Mouse (Mus musculus) retina, postnatal 7 days (tissue): ENCODE measurements at regions not wholly inside any gene's neighbourhood (a gene's known extent, or its start where the extent isn't known, plus 50 kb on each side); places are given as distances from the start of the nearest gene placed in this dataset.
"Not testable (repeated sequence)": the region's sequence is repeated elsewhere in the genome, so short reads cannot be mapped to it uniquely, and the experiment has no call there.

Experiments used
- DNase-seq: peaks from one replicate; pipeline ENCODE4 v3.0.0-alpha.2; 2012; ENCODE audit warnings: low read depth, low spot score

DNA sequence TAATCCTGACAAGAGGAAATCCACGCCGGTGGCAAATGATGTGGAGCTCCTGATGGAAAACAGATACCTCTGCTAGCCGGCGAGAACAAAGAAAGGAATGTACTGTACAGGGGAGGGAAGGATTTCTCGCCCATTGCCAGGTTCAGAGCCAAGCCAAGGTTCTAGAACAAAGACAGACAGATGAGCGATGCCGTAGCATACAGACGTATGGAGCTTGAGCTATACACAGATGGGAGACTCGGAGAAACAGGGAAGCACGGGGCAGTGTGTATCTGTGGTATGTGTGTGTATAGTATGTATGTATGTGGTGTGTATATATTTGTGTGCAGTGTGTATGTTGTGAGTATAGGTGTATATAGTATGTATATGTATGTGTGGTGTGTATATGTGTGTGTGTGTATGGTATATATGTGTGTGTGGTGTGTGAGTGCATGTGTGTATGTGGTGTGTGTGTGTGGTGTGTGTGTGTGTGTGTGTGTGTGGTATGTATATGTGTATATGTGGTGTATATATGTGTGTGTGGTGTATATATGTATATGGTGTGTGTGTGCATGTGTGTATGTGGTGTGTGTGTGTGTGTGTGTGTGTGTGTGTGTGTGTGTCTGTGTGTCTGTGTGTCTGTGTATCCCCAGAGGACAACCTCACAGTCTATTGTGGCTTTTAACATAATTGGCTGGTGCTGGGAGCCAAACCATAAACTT lies 140.6 kb downstream of the Cand1 start:
- no peak for DNase-seq

DNA sequence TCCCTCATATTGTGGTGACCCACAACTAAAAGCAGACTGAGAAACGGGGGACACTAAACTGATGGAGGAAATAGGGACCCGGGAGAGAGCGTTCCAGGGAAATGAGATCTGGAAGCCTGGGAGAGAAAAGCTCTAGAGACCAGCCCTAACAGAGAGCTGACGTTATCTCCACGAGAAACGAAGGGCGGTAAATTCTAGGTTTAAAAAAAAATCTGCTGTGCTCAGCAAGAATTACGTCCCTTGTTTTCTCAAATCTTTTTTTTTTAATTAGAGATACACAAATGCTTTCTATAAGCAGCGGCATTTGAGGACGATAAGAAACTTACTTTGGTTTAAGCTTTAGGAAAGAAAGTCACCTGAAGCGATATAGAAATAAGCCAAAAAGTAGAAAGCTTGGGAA lies 145.7 kb downstream of the Cand1 start:
- DNase-seq: no peak

DNA sequence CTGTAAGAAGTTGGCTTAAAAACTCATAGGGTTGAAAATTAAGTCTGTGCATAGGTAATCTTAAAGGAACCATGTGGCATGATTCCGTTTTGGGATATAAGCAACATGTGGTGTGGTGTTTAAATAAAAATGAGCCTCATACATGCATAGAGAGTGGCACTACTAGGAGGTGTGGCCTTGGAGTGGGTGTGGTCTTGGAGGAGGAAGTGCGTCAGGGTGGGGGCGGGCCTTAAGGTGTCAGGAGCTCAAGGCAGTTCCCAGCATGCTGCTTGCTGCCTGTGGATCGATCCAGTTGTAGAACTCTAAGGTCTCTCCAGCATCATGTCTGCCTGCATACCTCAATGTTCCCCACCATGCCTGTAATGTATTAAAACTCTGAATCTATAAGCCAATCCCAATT lies 152.0 kb downstream of the Cand1 start:
- no peak for DNase-seq

DNA sequence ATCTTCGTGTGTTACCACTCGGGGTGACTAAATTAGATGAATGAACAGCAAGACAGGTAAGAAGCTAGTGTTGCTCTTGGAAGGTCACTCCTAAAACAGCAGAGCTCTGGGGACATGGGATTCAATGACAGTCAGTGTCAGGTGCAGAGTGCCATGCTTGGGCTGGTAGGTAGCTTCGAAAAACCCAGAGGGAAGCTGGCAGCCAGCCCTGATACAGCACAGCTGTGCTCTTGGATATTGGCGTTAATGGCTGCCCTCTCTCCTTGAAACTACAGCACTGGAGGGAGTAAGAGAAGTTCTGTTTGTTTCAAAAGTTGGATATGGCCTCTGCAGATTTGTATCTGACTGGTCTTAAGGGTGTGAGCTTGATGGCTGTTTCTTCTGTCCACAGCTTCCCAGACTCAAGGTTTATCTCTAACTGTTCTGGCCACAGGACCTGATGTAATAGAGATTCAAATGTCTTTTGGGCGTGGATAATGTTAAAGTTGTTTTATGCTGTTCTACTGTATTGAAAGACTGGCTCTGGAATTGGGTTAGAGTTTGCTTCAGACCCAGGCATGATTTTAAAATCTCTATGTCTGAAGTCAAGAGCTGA lies 152.7 kb downstream of the Cand1 start:
- no peak for DNase-seq

DNA sequence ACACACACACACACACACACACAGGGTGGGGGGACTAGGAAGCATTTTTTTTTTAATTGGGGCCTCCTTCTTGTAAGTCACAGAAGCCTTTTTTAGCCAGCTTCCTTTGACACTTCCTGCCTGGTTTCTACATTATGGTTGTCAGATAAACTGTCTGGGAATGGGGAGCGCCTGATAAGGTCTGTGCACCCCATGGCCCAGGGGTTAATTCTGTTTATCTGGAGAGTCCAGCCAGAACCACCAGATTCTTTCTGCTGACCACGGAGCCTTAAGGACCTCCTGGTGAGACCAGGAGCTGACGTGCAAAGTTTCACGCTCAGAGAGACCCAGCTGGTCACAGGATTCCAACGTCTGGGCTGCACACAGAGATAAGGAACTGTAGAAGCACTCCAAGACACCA lies 153.4 kb downstream of the Cand1 start:
- no peak for DNase-seq

DNA sequence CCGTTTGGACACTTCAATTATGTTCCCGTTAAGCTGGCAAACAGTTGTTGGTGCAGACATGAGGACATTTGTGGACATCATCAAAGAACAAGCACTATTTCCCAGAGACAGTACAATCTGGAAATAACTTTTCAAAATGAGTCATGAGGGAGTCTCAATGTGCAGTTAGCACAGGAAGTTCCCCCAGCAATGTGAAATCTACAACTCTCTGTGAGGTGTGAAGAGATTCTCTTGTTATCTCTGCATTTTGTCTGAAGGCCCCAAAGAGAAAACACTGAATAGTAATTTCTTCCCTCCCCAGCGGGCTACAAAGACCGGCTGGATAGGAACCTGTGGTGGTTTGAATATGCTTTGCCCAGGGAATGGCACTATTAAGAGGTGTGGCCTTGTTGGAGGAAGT lies 156.4 kb downstream of the Cand1 start:
- DNase-seq: no peak

DNA sequence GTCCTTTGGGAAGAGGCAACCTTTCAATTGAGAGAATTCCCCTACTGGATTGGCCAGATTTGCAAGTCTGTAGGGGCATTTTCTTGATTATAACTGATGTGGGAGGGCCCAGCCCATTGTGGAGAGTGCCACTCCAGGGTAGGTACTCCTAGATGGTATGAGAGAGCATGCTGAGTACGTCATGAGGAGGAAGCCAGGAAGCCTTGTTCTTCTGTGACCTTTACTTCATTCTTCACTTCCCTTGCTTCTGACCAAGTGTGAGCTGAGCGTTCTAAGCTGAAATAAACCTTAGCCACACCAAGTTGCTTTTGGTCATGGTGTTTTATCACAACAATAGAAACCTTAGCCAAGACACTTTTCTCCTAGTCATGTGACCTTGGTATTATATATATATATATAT lies 157.0 kb downstream of the Cand1 start:
- no peak for DNase-seq

DNA sequence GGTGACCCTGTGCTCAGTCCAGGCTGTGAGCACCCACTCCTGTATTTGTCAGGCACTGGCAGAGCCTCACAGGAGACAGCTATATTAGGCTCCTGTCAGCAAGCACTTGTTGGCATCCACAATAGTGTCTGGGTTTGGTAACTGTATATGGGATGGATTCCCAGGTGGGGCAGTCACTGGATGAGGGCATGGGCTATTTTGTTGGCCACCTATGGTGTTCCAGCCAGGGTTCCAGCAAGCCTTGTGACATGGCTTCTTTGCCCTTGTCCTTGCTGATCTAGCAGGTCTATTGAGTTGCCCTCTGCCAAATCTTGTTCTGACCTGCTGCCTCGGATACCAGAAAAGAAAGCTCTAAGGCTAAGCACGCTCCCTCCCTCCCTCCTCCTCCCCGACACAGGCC lies 158.1 kb downstream of the Cand1 start:
- not testable (repeated sequence) for DNase-seq

DNA sequence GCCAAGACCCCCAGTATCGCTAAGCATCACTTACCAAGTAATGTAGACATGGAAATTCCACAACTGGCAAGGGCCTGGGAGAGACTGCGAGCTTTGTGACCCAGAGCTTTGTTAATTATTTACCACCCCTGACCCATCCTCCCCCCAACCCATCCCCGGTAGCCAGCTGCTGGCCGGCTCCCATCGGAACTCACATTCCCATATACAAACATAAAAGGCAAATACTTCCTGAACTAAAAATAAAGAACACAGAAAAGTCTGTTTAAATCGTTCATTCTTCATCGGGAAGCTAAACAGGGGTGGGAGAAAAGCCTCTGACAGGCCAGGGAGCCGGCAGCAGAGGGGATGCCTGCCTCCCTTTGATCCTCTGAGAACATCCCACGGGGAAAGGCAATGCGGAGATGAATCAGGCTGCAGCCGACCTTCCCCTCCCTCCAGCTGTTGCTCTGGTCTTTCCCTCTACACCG lies 163.7 kb downstream of the Cand1 start:
- no peak for DNase-seq

DNA sequence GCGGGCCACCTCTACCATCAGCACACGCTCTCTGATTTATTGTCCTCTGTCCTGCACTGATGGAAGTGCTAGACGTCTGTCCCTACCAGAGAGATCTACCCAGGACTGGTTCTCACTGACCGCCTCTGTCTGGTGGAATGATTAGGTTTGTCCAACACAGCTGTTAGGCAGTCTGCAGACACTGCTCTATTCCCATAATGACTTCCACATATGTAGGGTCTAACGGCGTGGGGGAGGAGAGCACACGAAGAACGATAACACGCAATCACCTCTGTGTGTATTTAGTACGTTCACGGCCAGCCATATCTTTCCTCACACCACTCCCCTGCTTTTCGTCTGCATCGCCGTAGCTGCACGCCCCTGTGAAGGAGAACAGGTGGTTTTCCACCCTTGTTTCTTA lies 165.0 kb downstream of the Cand1 start:
- no peak for DNase-seq

DNA sequence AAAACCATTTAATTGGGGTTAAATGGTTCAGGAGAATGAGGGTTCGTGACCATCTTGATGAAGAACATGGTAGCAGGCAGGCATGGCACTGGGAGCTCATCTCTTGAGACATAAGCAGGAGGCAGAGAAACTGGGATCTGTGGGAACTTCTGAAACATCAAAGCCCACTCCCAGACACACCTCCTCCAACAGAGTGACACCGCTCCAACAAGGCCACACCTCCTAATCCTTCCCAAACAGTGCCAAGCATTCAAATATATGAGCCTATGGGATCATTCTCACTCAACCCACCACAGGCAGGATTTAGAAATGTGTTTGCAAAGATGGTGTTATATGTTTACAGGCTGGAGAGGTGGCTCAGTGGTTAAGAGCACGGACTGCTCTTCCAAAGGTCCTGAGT lies 165.9 kb downstream of the Cand1 start:
- DNase-seq: no peak

DNA sequence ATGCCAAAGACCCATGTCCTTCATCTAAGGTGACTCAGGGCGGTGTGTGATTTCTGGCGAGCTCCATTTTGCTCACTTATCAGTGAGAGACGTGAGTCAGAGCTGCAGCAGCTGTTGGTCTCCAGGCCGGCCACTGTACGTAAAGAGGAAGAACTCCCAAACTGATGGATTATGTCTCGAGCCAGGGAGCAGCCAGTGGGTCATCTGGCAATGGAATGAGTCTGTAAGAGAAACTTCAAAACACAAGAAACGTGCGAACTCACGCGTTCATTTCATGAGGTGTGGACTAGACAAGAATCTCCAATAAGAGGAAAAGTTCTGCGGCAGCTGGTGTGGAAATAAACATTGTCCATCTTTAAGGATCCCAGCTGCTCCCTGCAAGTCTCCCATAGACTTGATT lies 170.4 kb downstream of the Cand1 start:
- DNase-seq: no peak

DNA sequence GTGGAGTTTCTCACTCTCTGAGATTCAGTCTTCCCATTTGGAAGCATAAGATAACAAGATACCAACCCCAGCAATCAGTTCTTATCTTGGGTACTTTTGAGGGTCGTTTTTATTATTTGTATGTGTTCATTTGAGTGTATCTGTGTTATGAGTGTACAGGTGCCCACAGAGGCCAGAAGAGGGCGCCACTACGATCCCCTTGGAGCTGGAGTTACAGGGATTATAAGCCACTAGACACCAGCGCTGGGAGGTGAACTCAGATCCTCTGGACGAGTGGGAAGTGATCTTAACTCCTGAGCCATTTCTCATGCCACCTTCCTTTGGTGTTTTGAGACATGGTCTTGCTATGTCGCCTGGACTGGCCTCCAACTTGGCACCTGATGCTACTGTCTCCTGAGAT lies 172.0 kb downstream of the Cand1 start:
- no peak for DNase-seq

DNA sequence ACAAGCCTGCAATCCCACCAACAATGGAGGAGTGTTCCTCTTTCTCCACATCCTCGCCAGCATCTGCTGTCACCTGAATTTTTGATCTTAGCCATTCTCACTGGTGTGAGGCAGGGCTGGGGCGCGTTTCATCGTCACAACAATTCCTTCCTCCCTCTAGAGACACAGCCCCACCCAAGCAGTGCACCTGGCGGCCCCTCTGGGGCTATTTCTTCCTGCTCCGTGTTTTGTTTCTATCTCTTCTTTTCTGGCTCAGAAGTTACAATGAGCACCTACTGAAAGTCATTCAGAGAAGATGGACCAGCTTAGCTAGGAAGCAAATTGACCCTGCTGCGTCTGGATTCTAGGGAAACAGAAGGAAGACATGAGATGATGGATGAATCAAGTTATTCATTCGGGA lies 172.5 kb downstream of the Cand1 start:
- no peak for DNase-seq

DNA sequence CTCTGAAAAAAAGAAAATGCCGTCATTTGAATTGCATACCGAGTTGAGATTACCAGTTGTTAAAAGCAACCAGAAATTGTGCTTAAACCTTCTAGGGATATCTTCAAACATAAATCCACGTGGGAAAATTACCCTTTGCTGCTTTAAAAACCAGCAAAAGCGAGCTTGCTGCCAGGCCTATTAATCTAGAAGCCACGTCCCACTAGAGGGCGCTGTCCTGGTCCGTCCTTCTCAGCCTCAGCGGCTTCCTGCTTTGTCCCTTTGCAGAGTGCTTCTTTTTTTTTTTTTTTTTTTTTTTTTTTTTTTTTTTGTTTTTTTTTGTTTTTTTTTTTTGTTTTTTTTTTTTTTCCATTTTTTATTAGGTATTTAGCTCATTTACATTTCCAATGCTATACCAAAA lies 173.9 kb downstream of the Cand1 start:
- peak; percentile 86 for DNase-seq

DNA sequence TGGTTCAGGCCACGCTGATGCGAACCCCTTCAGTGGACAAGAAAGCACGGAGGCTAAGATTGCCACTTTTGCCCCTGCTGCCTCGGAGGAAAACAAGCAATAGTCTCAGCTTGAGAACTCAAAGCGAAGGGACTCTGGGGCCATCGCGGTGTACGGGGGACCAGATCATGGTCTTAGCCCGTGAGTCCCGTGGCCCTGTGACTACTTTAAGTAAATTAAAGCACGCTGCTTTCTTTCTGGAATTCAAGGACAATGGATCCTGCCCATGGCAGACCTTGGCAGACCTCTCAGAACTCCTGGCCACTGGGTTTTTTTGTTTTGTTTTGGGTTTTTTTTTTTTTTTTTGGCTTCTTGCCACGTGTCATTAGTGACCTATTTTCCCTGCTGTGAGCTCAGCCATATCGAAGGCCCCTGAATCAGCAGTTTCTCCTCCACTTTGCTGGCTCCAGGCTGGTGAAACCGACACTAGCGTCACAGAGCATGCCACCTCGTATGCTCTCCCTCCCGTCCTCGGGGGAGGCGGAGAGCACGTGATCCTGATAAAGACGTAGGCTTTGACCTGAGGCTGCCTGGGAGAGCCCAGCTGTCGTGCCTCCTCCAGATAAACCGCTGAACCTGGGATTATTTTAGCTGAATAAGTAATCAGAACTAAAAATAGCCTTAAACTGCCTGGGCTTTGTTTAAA lies 174.6 kb downstream of the Cand1 start:
- peak; percentile 88 for DNase-seq

DNA sequence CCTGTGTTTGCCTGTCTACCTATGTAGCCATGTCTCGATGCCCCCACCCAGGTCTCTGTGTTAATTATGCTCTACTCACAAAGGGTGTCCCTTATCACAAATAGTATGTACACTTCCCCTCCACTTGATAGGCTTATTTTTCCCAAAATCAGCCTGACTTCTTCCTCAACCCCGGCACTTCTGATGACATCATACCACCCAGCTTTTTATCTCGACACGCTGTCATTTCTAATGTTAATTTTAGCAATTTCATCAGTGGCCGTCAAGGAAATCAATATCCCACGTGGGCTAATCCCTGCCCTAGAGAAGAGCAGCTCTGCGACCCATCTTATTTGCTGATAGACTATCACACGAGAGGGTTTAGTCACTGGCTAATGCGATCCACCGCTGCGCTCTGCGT lies 175.6 kb downstream of the Cand1 start:
- no peak for DNase-seq

DNA sequence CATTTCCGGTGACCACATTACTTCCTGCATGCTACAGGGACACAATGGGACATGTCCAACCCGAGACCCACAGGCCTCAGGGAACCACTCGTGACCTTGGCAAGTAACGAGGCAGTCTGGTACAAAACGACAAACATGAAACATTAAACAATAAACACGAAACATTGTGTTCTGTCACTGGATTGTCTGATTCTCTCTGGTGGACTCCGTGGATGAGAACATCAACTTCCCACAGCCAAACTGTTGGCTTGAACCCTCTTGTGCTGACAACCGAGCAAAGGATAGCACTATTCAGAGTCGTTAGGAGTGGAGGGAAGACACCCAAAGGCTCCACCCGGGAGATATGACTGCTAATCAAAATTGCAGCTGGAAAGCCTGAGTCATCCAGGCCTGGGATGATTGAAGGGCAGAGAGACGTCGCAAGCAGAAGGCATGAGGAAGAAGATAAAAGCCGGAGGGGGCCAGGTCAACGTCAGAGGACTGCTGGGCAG lies 176.6 kb downstream of the Cand1 start:
- no peak for DNase-seq

DNA sequence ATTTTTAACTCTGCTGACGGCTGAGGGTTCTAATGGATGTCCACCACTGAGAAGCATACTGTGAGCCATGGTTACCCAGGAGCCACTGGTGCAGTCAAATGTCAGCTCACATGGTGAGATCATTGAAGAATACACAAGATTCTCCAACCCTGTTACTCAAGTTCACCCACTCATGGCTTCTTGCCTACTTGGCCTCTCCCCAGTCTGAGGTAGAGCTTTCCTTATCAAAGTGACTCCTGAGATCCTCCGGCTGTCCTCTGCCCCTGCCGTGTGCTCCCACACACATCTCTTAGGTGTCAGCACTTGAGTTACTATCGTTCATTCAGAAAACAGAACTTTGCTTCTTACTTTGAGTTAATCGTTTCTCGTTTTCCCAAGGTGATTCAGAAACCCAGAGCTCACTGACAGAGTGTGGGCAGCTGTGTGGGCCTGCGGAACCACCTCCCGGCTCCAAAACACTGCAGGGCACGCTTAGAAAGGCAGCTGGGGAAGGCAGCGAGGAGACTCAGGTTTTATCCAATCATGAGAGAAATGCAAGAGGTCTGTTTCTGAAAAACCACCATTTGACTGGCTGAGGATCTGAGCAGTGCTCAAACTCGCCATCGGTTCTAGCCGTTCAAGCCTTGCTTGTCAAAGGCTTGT lies 177.8 kb downstream of the Cand1 start:
- DNase-seq: no peak

DNA sequence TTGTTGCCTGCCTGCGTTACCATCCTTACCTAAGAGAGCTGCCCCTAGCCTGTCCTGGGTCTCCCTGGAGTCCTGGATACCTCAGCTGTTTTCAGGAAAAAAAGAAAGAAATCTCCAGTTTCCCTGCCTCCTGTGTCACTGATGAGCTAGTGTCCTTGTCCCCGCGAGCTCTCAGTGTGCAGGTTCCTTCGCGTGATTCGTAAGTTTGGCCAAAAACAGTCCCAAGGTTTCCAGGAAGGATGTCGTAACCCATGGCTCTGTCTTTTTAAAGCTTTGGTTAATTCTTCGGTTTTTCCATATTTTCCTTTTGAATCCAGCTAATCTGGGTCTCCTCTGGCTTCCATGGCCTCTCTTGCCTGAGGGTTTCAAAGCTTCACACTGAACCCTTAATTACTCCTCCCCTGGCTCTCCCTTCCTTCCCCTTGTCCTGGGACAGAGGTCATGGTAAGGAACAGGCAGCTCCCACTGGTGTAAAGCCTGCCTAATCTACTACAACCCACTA lies 178.5 kb downstream of the Cand1 start:
- no peak for DNase-seq

DNA sequence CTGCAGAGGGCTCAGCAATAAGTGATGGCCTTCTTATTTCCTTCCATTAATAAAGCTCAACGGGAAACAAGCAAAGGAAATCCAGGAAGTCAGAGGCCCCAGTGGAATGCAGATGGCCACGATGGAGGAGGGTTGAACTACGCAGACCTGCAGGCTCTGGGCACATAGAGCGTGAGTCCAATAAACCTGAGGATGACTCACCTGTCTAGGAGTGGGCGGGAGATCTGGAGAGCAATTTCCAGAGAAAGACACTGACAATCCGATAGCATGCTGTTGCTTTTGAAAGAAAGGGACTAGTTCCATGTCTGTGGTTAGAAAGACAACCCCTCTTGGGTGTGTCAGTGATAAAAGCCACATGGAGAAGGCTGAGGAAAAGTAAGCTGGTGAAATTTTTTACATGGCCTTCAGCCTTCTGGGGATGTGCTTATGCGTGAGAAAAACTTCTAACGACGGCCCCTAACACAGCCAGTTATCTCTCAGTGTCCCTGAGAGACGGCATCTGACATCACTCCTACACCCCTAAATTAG lies 181.3 kb downstream of the Cand1 start:
- DNase-seq: no peak

DNA sequence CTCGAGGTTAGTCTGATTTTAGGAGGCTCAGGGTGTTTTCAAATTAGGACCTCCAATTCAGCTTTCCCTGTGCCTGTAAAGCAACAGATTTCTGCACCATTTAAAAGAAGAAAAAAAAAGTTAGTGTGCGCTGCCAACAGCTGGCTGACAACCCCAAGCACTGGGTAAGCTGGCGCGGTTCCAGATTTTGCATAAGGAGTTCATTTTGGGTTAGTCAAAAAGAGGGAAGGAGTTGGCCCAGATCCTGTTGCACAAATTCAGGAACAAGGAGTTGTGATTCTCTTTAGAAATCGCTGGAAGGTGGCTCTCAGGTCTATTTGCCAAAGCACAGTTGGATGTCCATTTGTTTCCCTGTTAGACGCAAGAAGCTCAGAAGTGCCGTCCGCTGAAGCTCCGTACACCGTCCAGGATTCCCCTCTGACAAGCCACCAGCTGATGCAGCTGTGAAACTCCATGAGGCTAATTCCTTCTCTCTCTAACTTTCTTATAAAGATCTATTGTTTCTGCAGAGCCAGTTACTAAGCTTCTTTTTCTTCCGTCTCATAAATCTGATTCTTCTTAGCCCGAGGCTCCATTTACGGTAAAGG lies 184.6 kb downstream of the Cand1 start:
- DNase-seq: peak; percentile 33
